Mouse (Mus musculus): ENCODE results near the gene Vat1. TPM values are rescaled to one million over a fixed set of nuclear protein-coding genes. Genes with fewer than 3 reads are reported as not detected.

Vat1 gene
- polyA plus RNA-seq, 1 experiment, result 283 TPM

GRCm38 (mm10) chr11:101418991-101419390 lies 47.0 kb downstream of the Vat1 start:
- Histone ChIP-seq H3K4me3 (no peak overlapping the region), H3ac (ENCODE audit: control insufficient read depth, insufficient read length) (no peak overlapping the region), H3K27me3 (ENCODE audit: control insufficient read depth, insufficient read depth, insufficient read length) (no peaks in the 10 kb centered on the region), H3K4me2 (ENCODE audit: low read depth) (no peak overlapping the region), H3K79me2 (ENCODE audit: control insufficient read depth, insufficient read depth) (peaks cover 5% of the 10 kb centered on the region), H3K36me3 (ENCODE audit: control insufficient read depth, insufficient read depth) (peaks cover 3% of the 10 kb centered on the region)
- TF ChIP-seq CEBPB (IDR thresholded peaks at IDR 0.05; ENCODE audit: insufficient read depth, poor library complexity, severe bottlenecking) (no peak), MAX (IDR thresholded peaks at IDR 0.05; ENCODE audit: low read depth) (no peak), TCF12 (IDR thresholded peaks at IDR 0.05; ENCODE audit: insufficient read depth, poor library complexity, severe bottlenecking) (no peak), POLR2AphosphoS2 (IDR thresholded peaks at IDR 0.05; ENCODE audit: insufficient read length, low read depth) (no peak), MYOD1 (IDR thresholded peaks at IDR 0.05; ENCODE audit: control insufficient read depth in 1 of 3, insufficient read length in 2 of 3, low read depth in 2 of 3) (no peak), POLR2A (IDR thresholded peaks at IDR 0.05; ENCODE audit: insufficient read length, low read depth) (no peak), MYOG (IDR thresholded peaks at IDR 0.05; ENCODE audit: control insufficient read depth in 1 of 3, insufficient read depth in 1 of 3, insufficient read length in 2 of 3, low read depth in 2 of 3) (no peak)

GRCm38 (mm10) chr11:101417101-101417855 lies 48.8 kb downstream of the Vat1 start, which contains the start of gene Aarsd1:
Gene Aarsd1, minus strand, starts transcription at chr11:101417615.
- Histone ChIP-seq H3K4me3 (peak within 1 kb of the TSS; percentile 57), H3K27me3 (ENCODE audit: control insufficient read depth, insufficient read depth, insufficient read length) (no peaks in the 10 kb centered on the region), H3ac (ENCODE audit: control insufficient read depth, insufficient read length) (peak within 1 kb of the TSS; percentile 24), H3K79me2 (ENCODE audit: control insufficient read depth, insufficient read depth) (no peaks in the 10 kb centered on the region), H3K36me3 (ENCODE audit: control insufficient read depth, insufficient read depth) (peaks cover 8% of the 10 kb centered on the region), H3K4me2 (ENCODE audit: low read depth) (peak within 1 kb of the TSS; percentile 90)
- TF ChIP-seq E2F4 (IDR thresholded peaks at IDR 0.05; ENCODE audit: insufficient read depth) (peak; percentile 60), MAX (IDR thresholded peaks at IDR 0.05; ENCODE audit: low read depth) (no peak), TCF12 (IDR thresholded peaks at IDR 0.05; ENCODE audit: insufficient read depth, poor library complexity, severe bottlenecking) (no peak), SRF (IDR thresholded peaks at IDR 0.05; ENCODE audit: control insufficient read depth, insufficient read length, low read depth) (no peak), MYOG (IDR thresholded peaks at IDR 0.05; ENCODE audit: control insufficient read depth in 1 of 3, insufficient read depth in 1 of 3, insufficient read length in 2 of 3, low read depth in 2 of 3) (peak in 1 of 3 experiments; percentile 10), MYOD1 (IDR thresholded peaks at IDR 0.05; ENCODE audit: control insufficient read depth in 1 of 3, insufficient read length in 2 of 3, low read depth in 2 of 3) (peak in 1 of 3 experiments; percentile 22), REST (IDR thresholded peaks at IDR 0.05; ENCODE audit: insufficient read depth, insufficient read length) (no peak), CEBPB (IDR thresholded peaks at IDR 0.05; ENCODE audit: insufficient read depth, poor library complexity, severe bottlenecking) (no peak), USF1 (IDR thresholded peaks at IDR 0.05; ENCODE audit: low read depth) (no peak), TCF3 (IDR thresholded peaks at IDR 0.05; ENCODE audit: insufficient read length, low read depth) (no peak), POLR2AphosphoS2 (IDR thresholded peaks at IDR 0.05; ENCODE audit: insufficient read length, low read depth) (peak; percentile 93), POLR2A (IDR thresholded peaks at IDR 0.05; ENCODE audit: insufficient read length, low read depth) (peak; percentile 88)

- TF ChIP-seq CEBPB (IDR thresholded peaks at IDR 0.05; ENCODE audit: insufficient read depth, poor library complexity, severe bottlenecking) (no peak), POLR2AphosphoS2 (IDR thresholded peaks at IDR 0.05; ENCODE audit: insufficient read length, low read depth) (no peak), MAX (IDR thresholded peaks at IDR 0.05; ENCODE audit: low read depth) (no peak), REST (IDR thresholded peaks at IDR 0.05; ENCODE audit: insufficient read depth, insufficient read length) (no peak), SRF (IDR thresholded peaks at IDR 0.05; ENCODE audit: control insufficient read depth, insufficient read length, low read depth) (no peak), TCF3 (IDR thresholded peaks at IDR 0.05; ENCODE audit: insufficient read length, low read depth) (no peak), USF1 (IDR thresholded peaks at IDR 0.05; ENCODE audit: low read depth) (no peak), MYOG (IDR thresholded peaks at IDR 0.05; ENCODE audit: control insufficient read depth in 1 of 3, insufficient read depth in 1 of 3, insufficient read length in 2 of 3, low read depth in 2 of 3) (no peak), MYOD1 (IDR thresholded peaks at IDR 0.05; ENCODE audit: control insufficient read depth in 1 of 3, insufficient read length in 2 of 3, low read depth in 2 of 3) (no peak), E2F4 (IDR thresholded peaks at IDR 0.05; ENCODE audit: insufficient read depth) (no peak), TCF12 (IDR thresholded peaks at IDR 0.05; ENCODE audit: insufficient read depth, poor library complexity, severe bottlenecking) (no peak), POLR2A (IDR thresholded peaks at IDR 0.05; ENCODE audit: insufficient read length, low read depth) (no peak)
- H3K4me3 ChIP-seq, result peak overlapping the region; percentile 57
- no peaks in the 10 kb centered on the region for H3K79me2 ChIP-seq (ENCODE audit: control insufficient read depth, insufficient read depth)
- no peaks in the 10 kb centered on the region for H3K27me3 ChIP-seq (ENCODE audit: control insufficient read depth, insufficient read depth, insufficient read length)
- peaks cover 8% of the 10 kb centered on the region for H3K36me3 ChIP-seq (ENCODE audit: control insufficient read depth, insufficient read depth)
- H3K4me2 ChIP-seq (ENCODE audit: low read depth), result peak overlapping the region; percentile 90
- H3ac ChIP-seq (ENCODE audit: control insufficient read depth, insufficient read length), result peak overlapping the region; percentile 24
These were observed 49.5 kb downstream of the Vat1 start for GRCm38 (mm10) chr11:101416433-101417100.

DNA sequence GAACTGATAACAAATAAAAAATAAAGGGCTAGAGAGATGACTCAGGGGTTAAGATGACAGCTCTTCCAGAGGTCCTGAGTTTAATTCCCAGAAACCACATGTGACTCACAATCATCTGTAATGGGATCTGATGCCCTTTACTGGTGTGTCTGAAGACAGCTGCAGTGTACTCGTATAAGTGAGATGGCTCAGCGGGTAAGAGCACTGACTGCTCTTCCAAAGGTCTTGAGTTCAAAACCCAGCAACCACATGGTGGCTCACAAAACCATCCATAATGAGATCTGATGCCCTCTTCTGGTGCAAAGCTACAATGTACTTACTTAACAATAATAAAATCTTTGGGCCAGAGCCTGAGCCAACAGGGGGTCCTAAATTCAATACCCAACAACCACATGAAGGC lies 50.7 kb downstream of the Vat1 start:
- Histone ChIP-seq H3K4me3 (no peak overlapping the region), H3ac (ENCODE audit: control insufficient read depth, insufficient read length) (no peak overlapping the region), H3K4me2 (ENCODE audit: low read depth) (no peak overlapping the region), H3K36me3 (ENCODE audit: control insufficient read depth, insufficient read depth) (peaks cover 8% of the 10 kb centered on the region), H3K79me2 (ENCODE audit: control insufficient read depth, insufficient read depth) (no peaks in the 10 kb centered on the region), H3K27me3 (ENCODE audit: control insufficient read depth, insufficient read depth, insufficient read length) (no peaks in the 10 kb centered on the region)
- TF ChIP-seq MYOD1 (IDR thresholded peaks at IDR 0.05; ENCODE audit: control insufficient read depth in 1 of 3, insufficient read length in 2 of 3, low read depth in 2 of 3), result peak; percentile 25 to 63 (median 60)
- TF ChIP-seq REST (IDR thresholded peaks at IDR 0.05; ENCODE audit: insufficient read depth, insufficient read length), result no peak
- TF ChIP-seq MYOG (IDR thresholded peaks at IDR 0.05; ENCODE audit: control insufficient read depth in 1 of 3, insufficient read depth in 1 of 3, insufficient read length in 2 of 3, low read depth in 2 of 3), result peak in 1 of 3 experiments; percentile 49
- TF ChIP-seq TCF12 (IDR thresholded peaks at IDR 0.05; ENCODE audit: insufficient read depth, poor library complexity, severe bottlenecking), result peak; percentile 20
- TF ChIP-seq USF1 (IDR thresholded peaks at IDR 0.05; ENCODE audit: low read depth), result peak; percentile 67
- no peak for TF ChIP-seq CEBPB (IDR thresholded peaks at IDR 0.05; ENCODE audit: insufficient read depth, poor library complexity, severe bottlenecking)
- TF ChIP-seq E2F4 (IDR thresholded peaks at IDR 0.05; ENCODE audit: insufficient read depth), result no peak
- no peak for TF ChIP-seq POLR2AphosphoS2 (IDR thresholded peaks at IDR 0.05; ENCODE audit: insufficient read length, low read depth)

Other genes with a start within 250 kb of the Vat1 start
- gene Ezh1, start 239.8 kb downstream of the Vat1 start, polyA plus RNA-seq (2012; fragmentation: generic; extraction: Trizol), result 13.7 TPM
- gene Ramp2, start 220.2 kb downstream of the Vat1 start, polyA plus RNA-seq (2012; fragmentation: generic; extraction: Trizol), result 2.5 TPM
- gene Vps25, start 212.5 kb downstream of the Vat1 start, polyA plus RNA-seq (2012; fragmentation: generic; extraction: Trizol), result 141 TPM
- 0.19 TPM for gene Wnk4, start 205.7 kb downstream of the Vat1 start, polyA plus RNA-seq (2012; fragmentation: generic; extraction: Trizol)
- 0.07 TPM for gene Cntd1, start 187.2 kb downstream of the Vat1 start, polyA plus RNA-seq (2012; fragmentation: generic; extraction: Trizol)
- gene Coa3, start 187.1 kb downstream of the Vat1 start, polyA plus RNA-seq (2012; fragmentation: generic; extraction: Trizol), result 155 TPM
- 134 TPM for gene Becn1, start 163.9 kb downstream of the Vat1 start, polyA plus RNA-seq (2012; fragmentation: generic; extraction: Trizol)
- 89.0 TPM for gene Psme3, start 150.0 kb downstream of the Vat1 start, polyA plus RNA-seq (2012; fragmentation: generic; extraction: Trizol)
- 1.2 TPM for gene Aoc2, start 141.2 kb downstream of the Vat1 start, polyA plus RNA-seq (2012; fragmentation: generic; extraction: Trizol)
- 0.02 TPM for gene Aoc3, start 135.6 kb downstream of the Vat1 start, polyA plus RNA-seq (2012; fragmentation: generic; extraction: Trizol)
- not detected for gene G6pc, start 98.7 kb downstream of the Vat1 start, polyA plus RNA-seq (2012; fragmentation: generic; extraction: Trizol)
- gene Aarsd1, start 48.6 kb downstream of the Vat1 start, polyA plus RNA-seq (2012; fragmentation: generic; extraction: Trizol), result 31.2 TPM
- gene Gm27029, start 41.4 kb downstream of the Vat1 start, polyA plus RNA-seq (2012; fragmentation: generic; extraction: Trizol), result 3.8 TPM
- 13.6 TPM for gene Rundc1, start 41.1 kb downstream of the Vat1 start, polyA plus RNA-seq (2012; fragmentation: generic; extraction: Trizol)
- gene Ptges3l, start 40.9 kb downstream of the Vat1 start, polyA plus RNA-seq (2012; fragmentation: generic; extraction: Trizol), result 58.8 TPM
- gene Rpl27, start 23.9 kb downstream of the Vat1 start, polyA plus RNA-seq (2012; fragmentation: generic; extraction: Trizol), result 2,022 TPM
- gene Ifi35, start 17.8 kb downstream of the Vat1 start, polyA plus RNA-seq (2012; fragmentation: generic; extraction: Trizol), result 24.8 TPM
- gene Rnd2, start 1.2 kb downstream of the Vat1 start, polyA plus RNA-seq (2012; fragmentation: generic; extraction: Trizol), result 20.9 TPM
- gene Brca1, start 85.7 kb upstream of the Vat1 start, polyA plus RNA-seq (2012; fragmentation: generic; extraction: Trizol), result 1.0 TPM
- gene Nbr1, start 85.9 kb upstream of the Vat1 start, polyA plus RNA-seq (2012; fragmentation: generic; extraction: Trizol), result 33.0 TPM
- 1.8 TPM for gene Tmem106a, start 116.0 kb upstream of the Vat1 start, polyA plus RNA-seq (2012; fragmentation: generic; extraction: Trizol)
- not detected for gene Gm11634, start 133.0 kb upstream of the Vat1 start, polyA plus RNA-seq (2012; fragmentation: generic; extraction: Trizol)
- gene Rdm1, start 161.0 kb upstream of the Vat1 start, polyA plus RNA-seq (2012; fragmentation: generic; extraction: Trizol), result 8.5 TPM
- gene Arl4d, start 199.3 kb upstream of the Vat1 start, polyA plus RNA-seq (2012; fragmentation: generic; extraction: Trizol), result 7.7 TPM

Data from myocyte (in vitro differentiated cells).